Mouse (Mus musculus) heart, adult 2 months (tissue): ENCODE data around the gene Zbtb32. TPM values are rescaled to one million over a fixed set of nuclear protein-coding genes. Genes with fewer than 3 reads are reported as not detected.

Source experiments
- DNase-seq, 2 experiments: peaks; one replicate each; pipeline ENCODE4 v3.0.0; 2021
- H3K27ac ChIP-seq: fragments of 200-600 bp; 2 replicates; pipeline ENCODE4 v1.8.1; 2022
- H3K27me3 ChIP-seq: fragments of 200-500 bp; 2 replicates; pipeline ENCODE4 v1.6.1; 2012; ENCODE audit warnings: mild to moderate bottlenecking, low read length, inconsistent platforms, mixed read lengths; ENCODE audit not compliant: control insufficient read depth, insufficient read depth
- H3K36me3 ChIP-seq: fragments of 200-500 bp; 2 replicates; pipeline ENCODE4 v1.6.1; 2012; ENCODE audit warnings: low read length, inconsistent platforms; ENCODE audit not compliant: control insufficient read depth, insufficient read depth
- H3K4me1 ChIP-seq: fragments of 200-500 bp; 2 replicates; pipeline ENCODE4 v1.6.1; 2011; ENCODE audit warnings: low read length; ENCODE audit not compliant: control insufficient read depth, insufficient read depth
- H3K4me3 ChIP-seq: fragments of 200-600 bp; 2 replicates; pipeline ENCODE4 v1.8.1; 2022
- H3K79me2 ChIP-seq: fragments of 200-500 bp; replicated peaks from 2 replicates; pipeline ENCODE4 v1.6.1; 2012; ENCODE audit warnings: mild to moderate bottlenecking, inconsistent platforms, low read length, moderate library complexity, mixed read lengths; ENCODE audit not compliant: control insufficient read depth, insufficient read depth
- H3K9ac ChIP-seq: fragments of 200-500 bp; 2 replicates; pipeline ENCODE4 v1.6.1; 2012; ENCODE audit warnings: low read depth, mild to moderate bottlenecking, control low read depth, inconsistent platforms, low read length, mixed read lengths
- CTCF ChIP-seq: fragments of 200-600 bp; IDR thresholded peaks from 2 replicates; pipeline ENCODE4 v1.8.1; 2022; ENCODE audit warnings: antibody characterized with exemption, mild to moderate bottlenecking, moderate library complexity
- EP300 ChIP-seq: fragments of 200-500 bp; IDR thresholded peaks from 2 replicates; pipeline ENCODE4 v1.6.1; 2011; ENCODE audit warnings: low read depth, low read length, control low read depth; ENCODE audit not compliant: insufficient read depth
- POLR2A ChIP-seq: fragments of 200-500 bp; IDR thresholded peaks from 2 replicates; pipeline ENCODE4 v1.6.1; 2011; ENCODE audit warnings: mild to moderate bottlenecking, low read depth, low read length, control low read depth; ENCODE audit not compliant: insufficient read depth
- WGBS: fragments of 180-500 bp; shearing (Covaris S2); methylation state at CpG from one replicate; pipeline ENCODE4 v1.1.7; 2018; 5-methylcytosine and 5-hydroxymethylcytosine counted together
- intact Hi-C: fragments of 180-260 bp; cut with DNase I; formaldehyde crosslinking; loops from one replicate; pipeline ENCODE4 v1.15.1; 2025
- polyA plus RNA-seq: library from polyadenylated mRNA; depleted of rRNA; stranded (reverse); fragments of >200 nt; gene quantifications from 2 replicates; pipeline ENCODE4 v1.2.3, GENCODE M21; 2012
- total RNA-seq, 2 experiments: library from RNA; stranded (reverse); gene quantifications; 2 replicates each; pipeline ENCODE4 v1.2.3; 2021

Gene Zbtb32
- total and polyA plus RNA-seq, 3 experiments: 0.11 to 0.64 TPM; not detected in 1

GRCm38 (mm10) chr7:30587842-30588667, 10.7 kb downstream of the Zbtb32 start:
- Histone ChIP-seq H3K79me2 (peaks cover 1% of the 10 kb centered on the region), H3K9ac (peak overlapping the region; percentile 90), H3K4me3 (peak overlapping the region; percentile 83), H3K27me3 (no peaks in the 10 kb centered on the region), H3K4me1 (no peaks in the 10 kb centered on the region), H3K27ac (peak overlapping the region; percentile 87), H3K36me3 (no peaks in the 10 kb centered on the region)
- under 1% methylated on average over 43 of the region's 67 CpGs for WGBS
- TF ChIP-seq POLR2A (no peak), EP300 (no peak), CTCF (no peak)
- DNase-seq: no peak
- intact Hi-C loops: loop anchor here (1.0 to 2.0 kb wide), 2 partner anchors 25 to 63 kb away; partner anchors contain the start of genes Gm49396, Psenen, Rbm42 and U2af1l4

DNA sequence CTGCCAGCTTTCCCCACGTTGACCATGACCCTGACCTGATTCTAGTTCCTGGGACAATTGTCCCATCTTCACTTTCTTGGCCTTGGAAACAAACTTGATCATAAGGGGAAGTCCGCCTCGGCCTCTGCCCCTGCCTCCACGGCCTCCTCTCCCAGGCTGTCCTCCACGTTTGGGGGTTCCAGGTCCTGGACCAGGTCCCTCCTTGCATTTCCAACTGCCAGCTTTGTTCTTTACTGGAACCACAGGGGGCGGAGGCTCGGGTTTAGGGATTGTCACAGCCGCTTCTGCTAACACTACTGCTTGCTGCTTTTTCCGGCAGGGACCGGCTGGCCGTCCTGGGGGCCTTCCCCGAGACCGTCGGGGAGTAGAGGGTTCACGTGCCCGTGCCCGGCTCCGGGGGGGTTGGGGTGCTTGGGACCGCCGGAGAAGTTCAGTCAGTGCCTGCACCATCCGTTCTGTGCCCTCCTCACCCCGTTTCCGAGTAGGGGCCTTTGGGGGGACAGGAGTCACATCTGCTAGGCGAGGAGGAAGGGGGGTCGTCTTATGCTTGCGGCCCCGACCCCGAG, 12.2 kb downstream of the Zbtb32 start:
- DNase-seq: no peak
- Histone ChIP-seq H3K4me3 (no peak overlapping the region), H3K79me2 (peaks cover 1% of the 10 kb centered on the region), H3K36me3 (no peaks in the 10 kb centered on the region), H3K9ac (no peak overlapping the region), H3K27ac (no peak overlapping the region), H3K4me1 (no peaks in the 10 kb centered on the region), H3K27me3 (no peaks in the 10 kb centered on the region)
- 85% methylated on average over 28 of the region's 28 CpGs for WGBS
- TF ChIP-seq POLR2A (no peak), CTCF (no peak), EP300 (no peak)
- intact Hi-C loops: no loop called here

- Histone ChIP-seq H3K27ac (no peak overlapping the region), H3K79me2 (peaks cover 1% of the 10 kb centered on the region), H3K4me1 (no peaks in the 10 kb centered on the region), H3K27me3 (no peaks in the 10 kb centered on the region), H3K9ac (no peak overlapping the region), H3K36me3 (no peaks in the 10 kb centered on the region), H3K4me3 (no peak overlapping the region)
- 96% methylated on average over 7 of the region's 7 CpGs for WGBS
- no peak for TF ChIP-seq CTCF
- no peak for TF ChIP-seq POLR2A
- no peak for TF ChIP-seq EP300
- DNase-seq: no peak
- intact Hi-C loops: no loop called here
These were observed 13.5 kb downstream of the Zbtb32 start for GRCm38 (mm10) chr7:30585170-30585569.

GRCm38 (mm10) chr7:30584339-30584738, 14.4 kb downstream of the Zbtb32 start:
- intact Hi-C loops: no loop called here
- DNase-seq: no peak
- no peak for TF ChIP-seq CTCF
- no peak for TF ChIP-seq EP300
- TF ChIP-seq POLR2A: no peak
- no peaks in the 10 kb centered on the region for H3K4me1 ChIP-seq
- no peak overlapping the region for H3K4me3 ChIP-seq
- no peak overlapping the region for H3K27ac ChIP-seq
- H3K27me3 ChIP-seq: no peaks in the 10 kb centered on the region
- H3K79me2 ChIP-seq: peaks cover 1% of the 10 kb centered on the region
- H3K9ac ChIP-seq: no peak overlapping the region
- H3K36me3 ChIP-seq: no peaks in the 10 kb centered on the region
- WGBS: 91% methylated on average over 10 of the region's 10 CpGs

GRCm38 (mm10) chr7:30581547-30581946, 17.2 kb downstream of the Zbtb32 start:
- intact Hi-C loops: no loop called here
- H3K4me1 ChIP-seq: no peaks in the 10 kb centered on the region
- H3K79me2 ChIP-seq: no peaks in the 10 kb centered on the region; the same call in 1 of the 2 replicates
- no peak overlapping the region for H3K9ac ChIP-seq
- WGBS: 94% methylated on average over 16 of the region's 16 CpGs
- no peaks in the 10 kb centered on the region for H3K36me3 ChIP-seq
- no peak for DNase-seq
- no peak for TF ChIP-seq EP300
- TF ChIP-seq CTCF: no peak
- TF ChIP-seq POLR2A: no peak
- H3K4me3 ChIP-seq: no peak overlapping the region
- no peaks in the 10 kb centered on the region for H3K27me3 ChIP-seq
- H3K27ac ChIP-seq: no peak overlapping the region

GRCm38 (mm10) chr7:30579950-30580349, 18.8 kb downstream of the Zbtb32 start:
- Histone ChIP-seq H3K79me2 (no peaks in the 10 kb centered on the region; the same call in 1 of the 2 replicates), H3K4me1 (no peaks in the 10 kb centered on the region), H3K4me3 (no peak overlapping the region), H3K27me3 (no peaks in the 10 kb centered on the region), H3K27ac (no peak overlapping the region), H3K9ac (no peak overlapping the region), H3K36me3 (no peaks in the 10 kb centered on the region)
- intact Hi-C loops: no loop called here
- 94% methylated on average over 8 of the region's 8 CpGs for WGBS
- no peak for TF ChIP-seq POLR2A
- TF ChIP-seq EP300: no peak
- TF ChIP-seq CTCF: no peak
- DNase-seq: no peak
